Mouse (Mus musculus): ENCODE results near the gene Olfr728.

Olfr728 gene

DNA sequence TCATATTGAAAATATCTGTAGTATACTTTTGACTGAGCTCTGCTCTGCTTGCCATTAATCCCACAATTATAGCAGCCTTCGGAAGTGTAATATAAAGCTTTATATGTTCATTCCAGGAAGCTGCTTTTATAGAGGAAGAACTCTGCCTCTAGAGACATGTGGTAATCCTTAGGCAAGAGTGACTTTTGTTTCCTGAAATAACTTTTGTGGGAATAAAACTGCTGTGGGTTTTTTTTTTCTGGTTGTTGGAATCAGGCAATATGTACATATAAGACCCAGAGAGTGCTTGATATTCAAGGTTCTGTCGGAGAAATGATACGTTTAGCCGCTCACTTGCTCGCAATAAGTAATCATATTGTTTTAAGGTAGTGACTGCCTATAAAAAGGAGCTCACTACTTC, at the start of gene Olfr728:
Olfr728 (minus strand) TSS at position 101 of the 400 bp plus-strand sequence.
- DNase-seq = no peak

DNA sequence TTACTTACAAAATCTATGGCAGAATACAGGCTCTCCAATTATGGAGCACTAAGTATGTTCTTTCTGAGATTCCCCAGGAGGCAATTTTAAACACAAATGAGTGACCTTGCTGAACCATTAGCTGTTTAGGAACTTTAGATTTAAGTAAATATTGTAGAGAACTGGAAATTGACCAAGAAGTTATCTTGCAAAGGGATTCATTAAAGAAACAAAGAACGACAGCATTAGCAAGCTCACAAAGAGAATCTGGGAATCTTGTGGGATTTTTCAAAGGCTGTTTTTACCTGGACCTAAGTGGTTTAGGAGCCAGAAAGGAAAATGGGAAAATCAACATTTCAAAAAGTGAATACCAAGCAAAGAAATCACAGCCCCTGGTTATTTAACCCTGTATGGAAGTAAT, 45.6 kb upstream of the Olfr728 start, which contains the start of gene Olfr730:
Olfr730 (minus strand) TSS at position 101 of the 400 bp plus-strand sequence.
- no peak for DNase-seq

DNA sequence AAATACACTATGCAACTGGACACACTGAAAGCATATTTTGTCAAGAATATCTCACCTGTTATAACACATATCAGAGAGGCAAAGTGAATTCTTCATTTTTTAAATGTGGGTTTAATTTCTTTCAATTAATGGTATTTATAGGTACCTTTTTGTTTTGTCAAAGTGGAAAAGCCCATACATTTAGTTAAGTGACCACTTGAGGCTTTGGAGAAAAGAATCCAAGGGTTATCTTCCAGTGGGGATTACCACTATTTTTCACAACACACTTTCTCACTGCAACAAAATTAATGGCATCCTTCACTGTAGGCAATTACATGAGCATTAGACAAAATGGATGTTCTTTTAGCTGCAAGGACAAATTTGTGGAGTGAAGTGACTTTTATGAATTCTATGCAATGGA, 10.3 kb upstream of the Olfr728 start, which contains the start of gene Olfr729:
Olfr729 (minus strand) TSS at position 101 of the 400 bp plus-strand sequence.
- no peak for DNase-seq

DNA sequence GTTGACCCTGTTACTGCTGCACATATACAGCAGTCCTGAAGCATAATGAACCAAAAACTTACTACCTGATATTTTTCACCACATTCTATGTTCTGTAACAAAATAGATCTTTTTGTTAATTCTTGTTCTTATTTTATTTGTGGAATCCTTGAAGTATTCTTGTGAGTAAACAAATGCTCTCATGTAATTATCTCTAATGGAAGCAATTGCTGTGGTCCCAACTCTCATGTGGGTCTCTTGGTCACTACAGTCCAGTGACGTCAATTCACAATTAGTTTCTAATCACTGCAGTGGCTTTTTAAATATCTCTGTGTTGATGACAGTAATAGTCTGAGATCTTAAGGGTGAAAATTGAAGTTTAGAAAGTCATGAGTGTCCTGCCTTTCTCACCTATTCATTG, 19.6 kb downstream of the Olfr728 start, which contains the start of gene Olfr727:
Olfr727 (plus strand) TSS at position 301 of the 400 bp plus-strand sequence.
- DNase-seq = no peak

- DNase-seq = peak; percentile 2
Observed at GRCm38 (mm10) chr14:50090853-50091252, 51.6 kb downstream of the Olfr728 start, which contains the start of gene Olfr726. Gene Olfr726, minus strand, starts transcription at chr14:50090953.
